Mouse (Mus musculus) layer of hippocampus, adult 2 months (tissue): ENCODE data around the gene Kdm5b. TPM values are rescaled to one million over a fixed set of nuclear protein-coding genes. Genes with fewer than 3 reads are reported as not detected.
"Not testable (repeated sequence)": the region's sequence is repeated elsewhere in the genome, so short reads cannot be mapped to it uniquely, and the experiment has no call there.

Experiments used
- DNase-seq, 2 experiments: peaks; one replicate each; pipeline ENCODE4 v3.0.0; 2022; ENCODE audit warnings: low spot score in 2 of 2
- H3K27ac ChIP-seq: fragments of 200-600 bp; 2 replicates; pipeline ENCODE4 v1.8.1; 2022
- H3K4me3 ChIP-seq: fragments of 200-600 bp; 2 replicates; pipeline ENCODE4 v1.8.1; 2022; ENCODE audit warnings: mild to moderate bottlenecking
- CTCF ChIP-seq: fragments of 200-600 bp; conservative IDR thresholded peaks from 2 replicates; pipeline ENCODE4 v1.8.1; 2022; ENCODE audit warnings: antibody characterized with exemption, mild to moderate bottlenecking, moderate library complexity
- long read RNA-seq, 2 experiments: library from polyadenylated mRNA; stranded (forward); transcript quantifications; one replicate each; pipeline ENCODE4 v2.0.0; 2021; ENCODE audit warnings: borderline mapping rate in 2 of 2
- total RNA-seq, 2 experiments: library from RNA; stranded (reverse); gene quantifications; 2 replicates each; pipeline ENCODE4 v1.2.3; 2021

Gene Kdm5b
- 10 to 100 TPM; 69.1 to 72.6 TPM for total RNA-seq
- long read RNA-seq, experiment 1, full-length matches to known transcripts, result 17 of 23 reads
- long read RNA-seq, experiment 1, partial matches to known transcripts, result 1 of 23 reads
- long read RNA-seq, experiment 1, other reads (novel, unspliced or antisense), result 5 of 23 reads
- long read RNA-seq, experiment 2, full-length matches to known transcripts, result 25 of 43 reads
- long read RNA-seq, experiment 2, partial matches to known transcripts, result 11 of 43 reads
- long read RNA-seq, experiment 2, other reads (novel, unspliced or antisense), result 7 of 43 reads

DNA sequence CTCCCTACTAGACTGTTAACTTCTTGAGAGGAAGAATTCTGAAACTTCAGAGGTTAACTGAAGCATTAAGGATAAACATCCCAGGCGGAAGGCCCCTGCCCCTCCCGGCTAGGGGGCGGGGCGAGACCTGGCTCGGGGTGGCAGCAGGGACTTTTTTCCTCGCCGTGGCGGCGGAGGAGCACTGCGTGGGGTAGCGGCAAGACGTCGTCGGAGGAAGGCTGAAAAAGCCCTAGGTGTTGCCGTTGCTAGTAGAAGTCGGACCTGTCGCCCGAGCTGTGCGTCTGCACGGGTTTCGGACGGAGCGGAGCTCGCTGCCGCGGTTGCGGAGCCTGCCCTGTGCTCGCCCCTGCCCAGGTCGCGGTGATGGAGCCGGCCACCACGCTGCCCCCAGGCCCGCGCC lies at the start of gene Kdm5b:
TSS of gene Kdm5b (plus strand) at position 196 of the 400 bp plus-strand sequence.
- Histone ChIP-seq H3K4me3 (peak within 1 kb of the TSS; percentile 80), H3K27ac (peak within 1 kb of the TSS; percentile 95)
- DNase-seq, result peak; percentile 84 to 87
- TF ChIP-seq CTCF, result no peak

- TF ChIP-seq CTCF, result no peak
- Histone ChIP-seq H3K4me3 (no peak overlapping the region), H3K27ac (no peak overlapping the region)
- DNase-seq, result no peak
Observed at GRCm38 (mm10) chr1:134512183-134512582, 47.8 kb upstream of the Kdm5b start.

DNA sequence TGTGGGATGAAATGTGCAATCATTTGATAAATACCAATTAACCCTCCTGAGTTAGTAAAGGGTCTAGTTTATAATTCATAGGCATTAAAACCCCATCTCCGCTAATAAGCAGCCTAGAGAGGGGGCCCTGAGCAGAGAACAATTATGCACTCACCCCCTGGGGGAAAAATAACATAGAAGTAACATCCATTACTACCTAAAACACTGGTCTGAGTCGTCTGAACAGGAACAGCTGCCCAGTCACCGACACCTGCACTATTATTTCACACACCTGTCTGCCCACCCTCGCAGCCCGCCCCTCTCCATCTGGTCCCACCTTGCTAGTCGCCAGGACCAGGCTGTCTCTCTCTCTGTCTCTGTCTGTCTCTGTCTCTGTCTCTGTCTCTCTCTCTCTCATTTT lies 47.4 kb upstream of the Kdm5b start:
- Histone ChIP-seq H3K27ac (no peak overlapping the region), H3K4me3 (no peak overlapping the region)
- no peak for DNase-seq
- no peak for TF ChIP-seq CTCF

GRCm38 (mm10) chr1:134513312-134513860 lies 46.6 kb upstream of the Kdm5b start:
- Histone ChIP-seq H3K27ac (no peak overlapping the region), H3K4me3 (peak overlapping the region; percentile 43)
- no peak for TF ChIP-seq CTCF
- DNase-seq, result no peak

DNA sequence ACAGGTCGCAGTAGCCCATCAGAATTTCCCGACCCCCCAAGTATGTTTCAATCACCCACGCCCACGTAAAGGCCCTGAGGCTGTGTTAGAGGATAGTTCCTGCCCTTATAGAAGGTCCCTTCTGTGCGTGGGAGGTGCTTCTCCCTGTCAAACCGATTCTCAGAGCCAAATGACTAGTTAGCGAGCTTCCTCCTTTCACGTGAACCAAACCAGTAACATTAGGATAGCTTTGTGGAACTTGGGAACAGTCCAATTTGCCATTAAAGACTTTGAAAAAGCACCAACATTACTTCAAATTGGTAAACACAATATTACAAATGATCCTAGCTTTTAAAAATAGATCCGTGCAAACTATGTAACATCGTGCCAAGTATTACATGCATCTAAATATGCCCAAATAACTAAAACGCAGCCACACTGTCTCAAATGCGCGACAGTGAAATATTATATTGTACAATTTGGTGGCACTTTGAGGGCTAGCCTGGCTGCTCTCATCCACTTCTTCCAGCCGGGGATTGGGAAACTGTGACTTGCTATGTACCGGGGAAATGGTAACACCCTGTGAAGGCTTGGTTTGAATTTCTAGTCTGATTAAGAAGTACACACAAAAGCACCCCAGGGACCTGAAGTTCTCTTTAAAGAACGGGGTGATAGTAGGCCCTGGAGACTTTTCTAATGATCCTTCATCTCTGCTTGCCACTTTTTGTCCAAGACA lies 45.9 kb upstream of the Kdm5b start:
- H3K4me3 ChIP-seq, result peak overlapping the region; percentile 43

GRCm38 (mm10) chr1:134515891-134516290 lies 44.1 kb upstream of the Kdm5b start:
- Histone ChIP-seq H3K27ac (no peak overlapping the region), H3K4me3 (no peak overlapping the region)
- no peak for TF ChIP-seq CTCF
- DNase-seq, result no peak

More for the DNA sequence above, 45.9 kb upstream of the Kdm5b start:
- H3K27ac ChIP-seq, result no peak overlapping the region
- no peak for TF ChIP-seq CTCF
- no peak for DNase-seq

DNA sequence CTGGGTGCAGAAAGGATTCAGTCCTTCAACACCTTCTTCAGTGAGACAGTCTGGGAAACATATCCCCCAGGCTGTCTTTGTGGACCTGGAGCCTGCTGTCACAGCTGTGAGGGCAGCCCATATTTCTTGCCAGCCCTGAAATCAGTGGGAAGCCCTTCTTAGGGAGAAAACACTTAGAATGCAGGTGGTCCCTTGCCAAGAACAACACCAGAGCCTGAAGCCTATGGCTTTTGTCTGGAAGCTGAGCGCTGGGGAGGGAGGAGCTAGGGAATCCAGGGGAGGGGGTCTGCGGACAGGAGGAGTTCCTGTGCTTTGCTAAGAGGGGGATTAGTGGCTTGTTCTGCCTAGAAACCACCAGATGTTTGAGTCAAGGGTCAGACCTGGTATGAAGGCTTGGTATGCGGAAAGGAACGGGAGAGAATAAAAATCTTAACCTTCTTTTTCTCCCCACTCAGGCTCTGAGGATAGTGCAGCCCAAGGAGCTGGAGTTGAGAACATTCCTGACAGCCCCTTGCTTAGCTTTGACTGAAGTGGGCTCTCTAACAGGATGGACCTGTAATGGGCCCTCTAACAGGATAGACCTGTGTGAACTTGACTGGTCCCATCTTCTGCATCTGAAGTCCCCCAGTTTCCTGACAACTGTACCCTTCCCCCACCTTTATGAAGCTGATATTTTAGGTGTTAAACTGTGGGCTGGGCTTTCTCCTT lies 43.3 kb upstream of the Kdm5b start:
- DNase-seq, result no peak
- no peak overlapping the region for H3K27ac ChIP-seq
- H3K4me3 ChIP-seq, result no peak overlapping the region
- TF ChIP-seq CTCF, result no peak

GRCm38 (mm10) chr1:134517841-134518240 lies 42.1 kb upstream of the Kdm5b start:
- DNase-seq, H3K27ac ChIP-seq, H3K4me3 ChIP-seq: not testable (repeated sequence)

GRCm38 (mm10) chr1:134518677-134519076 lies 41.3 kb upstream of the Kdm5b start:
- peak; percentile 89 for TF ChIP-seq CTCF
- Histone ChIP-seq H3K4me3 (no peak overlapping the region), H3K27ac (no peak overlapping the region; the same call in 1 of the 2 replicates)
- DNase-seq, result peak; percentile 89 to 90

DNA sequence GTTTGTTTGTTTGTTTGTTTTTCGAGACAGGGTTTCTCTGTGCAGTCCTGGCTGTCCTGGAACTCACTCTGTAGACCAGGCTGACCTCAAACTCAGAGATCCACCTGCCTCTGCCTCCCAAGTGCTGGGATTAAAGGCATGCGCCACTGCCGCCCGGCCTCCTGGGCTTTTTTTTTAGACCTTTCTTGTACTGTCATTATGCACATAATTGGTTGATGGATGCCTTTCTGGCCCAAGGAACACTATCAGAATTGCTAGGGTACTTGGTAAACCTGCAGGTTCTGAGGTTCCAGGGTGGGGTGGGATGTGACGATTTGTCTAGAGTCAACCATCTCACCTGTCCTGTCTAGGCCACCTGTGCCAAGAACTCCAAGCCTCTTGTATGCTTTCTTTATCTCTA lies 40.8 kb upstream of the Kdm5b start:
- not testable (repeated sequence) for DNase-seq, H3K27ac ChIP-seq, H3K4me3 ChIP-seq

GRCm38 (mm10) chr1:134520001-134520721 lies 39.8 kb upstream of the Kdm5b start:
- H3K4me3 ChIP-seq, result no peak overlapping the region
- no peak for DNase-seq
- no peak overlapping the region for H3K27ac ChIP-seq
- no peak for TF ChIP-seq CTCF

GRCm38 (mm10) chr1:134521163-134521562 lies 38.8 kb upstream of the Kdm5b start:
- no peak for TF ChIP-seq CTCF
- DNase-seq, result no peak
- Histone ChIP-seq H3K27ac (no peak overlapping the region), H3K4me3 (no peak overlapping the region)
